Mouse (Mus musculus): ENCODE measurements around the gene Tcf7l1. TPM values are rescaled to one million over a fixed set of nuclear protein-coding genes. Genes with fewer than 3 reads are reported as not detected.

Tcf7l1 gene
- polyA plus RNA-seq, 1 experiment from 2014 or later = 42.3 TPM

- Histone ChIP-seq H3K27ac (replicated peaks; ENCODE audit: low read depth, low read length) (no peak overlapping the region), H3K4me2 (ENCODE audit: low read depth, low read length) (no peak overlapping the region), H3K4me3 (ENCODE audit: low read depth, low read length) (no peak overlapping the region), H3K9me3 (ENCODE audit: control insufficient read depth, low read length) (no peaks in the 10 kb centered on the region), H3K4me1 (ENCODE audit: control insufficient read depth, insufficient read depth, low read length) (no peaks in the 10 kb centered on the region), H3K36me3 (ENCODE audit: control insufficient read depth, insufficient read depth, low read length) (peaks cover 31% of the 10 kb centered on the region), H3K9ac (ENCODE audit: low read depth, low read length) (no peak overlapping the region), H3K27me3 (replicated peaks; ENCODE audit: control insufficient read depth, insufficient read depth, low read length) (no peaks in the 10 kb centered on the region)
- ATAC-seq (ENCODE audit: low read depth) (no peak), DNase-seq (ENCODE audit: low spot score) (no peak)
- WGBS = 41% methylated on average over 3 of the region's 3 CpGs
Measured at GRCm38 (mm10) chr6:72622917-72623316, 166.1 kb downstream of the Tcf7l1 start.

- H3K9me3 ChIP-seq (ENCODE audit: control insufficient read depth, low read length) = no peaks in the 10 kb centered on the region
- H3K36me3 ChIP-seq (ENCODE audit: control insufficient read depth, insufficient read depth, low read length) = peaks cover 11% of the 10 kb centered on the region; the same call in 1 of the 2 replicates
- no peak overlapping the region for H3K4me3 ChIP-seq (ENCODE audit: low read depth, low read length)
- H3K27me3 ChIP-seq (replicated peaks; ENCODE audit: control insufficient read depth, insufficient read depth, low read length) = no peaks in the 10 kb centered on the region
- no peak overlapping the region for H3K27ac ChIP-seq (replicated peaks; ENCODE audit: low read depth, low read length)
- no peak for ATAC-seq (ENCODE audit: low read depth)
- no peak for DNase-seq (ENCODE audit: low spot score)
- peaks cover 6% of the 10 kb centered on the region for H3K4me1 ChIP-seq (ENCODE audit: control insufficient read depth, insufficient read depth, low read length)
- WGBS = 86% methylated on average over 5 of the region's 5 CpGs
- no peak overlapping the region for H3K9ac ChIP-seq (ENCODE audit: low read depth, low read length)
- H3K4me2 ChIP-seq (ENCODE audit: low read depth, low read length) = no peak overlapping the region
Measured at GRCm38 (mm10) chr6:72620920-72621319, 168.1 kb downstream of the Tcf7l1 start.

- no peak for ATAC-seq (ENCODE audit: low read depth)
- H3K9me3 ChIP-seq (ENCODE audit: control insufficient read depth, low read length) = no peaks in the 10 kb centered on the region
- no peak for DNase-seq (ENCODE audit: low spot score)
- H3K36me3 ChIP-seq (ENCODE audit: control insufficient read depth, insufficient read depth, low read length) = 0 out of 2 replicates have a peak, but pooled peaks cover 6% of the 10 kb centered on the region
- peaks cover 16% of the 10 kb centered on the region for H3K4me1 ChIP-seq (ENCODE audit: control insufficient read depth, insufficient read depth, low read length)
- H3K4me3 ChIP-seq (ENCODE audit: low read depth, low read length) = no peak overlapping the region
- no peak overlapping the region for H3K27ac ChIP-seq (replicated peaks; ENCODE audit: low read depth, low read length)
- no peak overlapping the region for H3K4me2 ChIP-seq (ENCODE audit: low read depth, low read length)
- H3K9ac ChIP-seq (ENCODE audit: low read depth, low read length) = no peak overlapping the region
- no peaks in the 10 kb centered on the region for H3K27me3 ChIP-seq (replicated peaks; ENCODE audit: control insufficient read depth, insufficient read depth, low read length)
- 58% methylated on average over 12 of the region's 12 CpGs for WGBS
Measured at GRCm38 (mm10) chr6:72619734-72620532, 169.1 kb downstream of the Tcf7l1 start.

GRCm38 (mm10) chr6:72616643-72617288, 172.3 kb downstream of the Tcf7l1 start, which contains the start of gene Tgoln1:
Tgoln1 (minus strand) TSS chr6:72617000.
- Histone ChIP-seq H3K27me3 (replicated peaks; ENCODE audit: control insufficient read depth, insufficient read depth, low read length) (no peaks in the 10 kb centered on the region), H3K4me2 (ENCODE audit: low read depth, low read length) (peak within 1 kb of the TSS; percentile 80), H3K9ac (ENCODE audit: low read depth, low read length) (peak within 1 kb of the TSS; percentile 74), H3K4me1 (ENCODE audit: control insufficient read depth, insufficient read depth, low read length) (peaks cover 22% of the 10 kb centered on the region), H3K9me3 (ENCODE audit: control insufficient read depth, low read length) (no peaks in the 10 kb centered on the region), H3K27ac (replicated peaks; ENCODE audit: low read depth, low read length) (peak within 1 kb of the TSS; percentile 78), H3K36me3 (ENCODE audit: control insufficient read depth, insufficient read depth, low read length) (peaks cover 22% of the 10 kb centered on the region), H3K4me3 (ENCODE audit: low read depth, low read length) (peak within 1 kb of the TSS; percentile 57)
- ATAC-seq (ENCODE audit: low read depth) (peak; percentile 98), DNase-seq (ENCODE audit: low spot score) (peak; percentile 97)
- WGBS = under 1% methylated on average over 24 of the region's 41 CpGs

- 26% methylated on average over 25 of the region's 25 CpGs for WGBS
- no peak for ATAC-seq (ENCODE audit: low read depth)
Measured at GRCm38 (mm10) chr6:72615561-72616375, 173.3 kb downstream of the Tcf7l1 start.

GRCm38 (mm10) chr6:72615151-72615550, 173.9 kb downstream of the Tcf7l1 start:
- no peaks in the 10 kb centered on the region for H3K9me3 ChIP-seq (ENCODE audit: control insufficient read depth, low read length)
- no peaks in the 10 kb centered on the region for H3K27me3 ChIP-seq (replicated peaks; ENCODE audit: control insufficient read depth, insufficient read depth, low read length)
- peak overlapping the region; percentile 57 for H3K4me3 ChIP-seq (ENCODE audit: low read depth, low read length)
- DNase-seq (ENCODE audit: low spot score) (no peak), ATAC-seq (ENCODE audit: low read depth) (no peak)
- H3K9ac ChIP-seq (ENCODE audit: low read depth, low read length) = peak overlapping the region; percentile 74
- peaks cover 22% of the 10 kb centered on the region for H3K4me1 ChIP-seq (ENCODE audit: control insufficient read depth, insufficient read depth, low read length)
- H3K27ac ChIP-seq (replicated peaks; ENCODE audit: low read depth, low read length) = no peak overlapping the region
- H3K4me2 ChIP-seq (ENCODE audit: low read depth, low read length) = peak overlapping the region; percentile 80
- 56% methylated on average over 2 of the region's 2 CpGs for WGBS
- H3K36me3 ChIP-seq (ENCODE audit: control insufficient read depth, insufficient read depth, low read length) = peaks cover 38% of the 10 kb centered on the region

More at GRCm38 (mm10) chr6:72615561-72616375, 173.3 kb downstream of the Tcf7l1 start:
- H3K27ac ChIP-seq (replicated peaks; ENCODE audit: low read depth, low read length) = no peak overlapping the region
- no peaks in the 10 kb centered on the region for H3K27me3 ChIP-seq (replicated peaks; ENCODE audit: control insufficient read depth, insufficient read depth, low read length)
- peaks cover 22% of the 10 kb centered on the region for H3K4me1 ChIP-seq (ENCODE audit: control insufficient read depth, insufficient read depth, low read length)
- peak overlapping the region; percentile 80 for H3K4me2 ChIP-seq (ENCODE audit: low read depth, low read length)
- peaks cover 32% of the 10 kb centered on the region for H3K36me3 ChIP-seq (ENCODE audit: control insufficient read depth, insufficient read depth, low read length)
- no peaks in the 10 kb centered on the region for H3K9me3 ChIP-seq (ENCODE audit: control insufficient read depth, low read length)
- peak overlapping the region; percentile 74 for H3K9ac ChIP-seq (ENCODE audit: low read depth, low read length)
- no peak for DNase-seq (ENCODE audit: low spot score)
- peak overlapping the region; percentile 57 for H3K4me3 ChIP-seq (ENCODE audit: low read depth, low read length)

- Histone ChIP-seq H3K4me1 (ENCODE audit: control insufficient read depth, insufficient read depth, low read length) (peaks cover 9% of the 10 kb centered on the region), H3K27me3 (replicated peaks; ENCODE audit: control insufficient read depth, insufficient read depth, low read length) (no peaks in the 10 kb centered on the region), H3K4me3 (ENCODE audit: low read depth, low read length) (no peak overlapping the region), H3K9ac (ENCODE audit: low read depth, low read length) (no peak overlapping the region), H3K9me3 (ENCODE audit: control insufficient read depth, low read length) (no peaks in the 10 kb centered on the region), H3K4me2 (ENCODE audit: low read depth, low read length) (no peak overlapping the region), H3K36me3 (ENCODE audit: control insufficient read depth, insufficient read depth, low read length) (peaks cover 74% of the 10 kb centered on the region), H3K27ac (replicated peaks; ENCODE audit: low read depth, low read length) (no peak overlapping the region)
- DNase-seq (ENCODE audit: low spot score) (no peak), ATAC-seq (ENCODE audit: low read depth) (no peak)
- WGBS = 77% methylated on average over 4 of the region's 4 CpGs
Measured at GRCm38 (mm10) chr6:72610261-72610660, 178.8 kb downstream of the Tcf7l1 start.

GRCm38 (mm10) chr6:72608662-72609184, 180.3 kb downstream of the Tcf7l1 start:
- Histone ChIP-seq H3K9ac (ENCODE audit: low read depth, low read length) (no peak overlapping the region), H3K9me3 (ENCODE audit: control insufficient read depth, low read length) (no peaks in the 10 kb centered on the region), H3K4me2 (ENCODE audit: low read depth, low read length) (no peak overlapping the region), H3K4me3 (ENCODE audit: low read depth, low read length) (no peak overlapping the region), H3K27ac (replicated peaks; ENCODE audit: low read depth, low read length) (no peak overlapping the region), H3K36me3 (ENCODE audit: control insufficient read depth, insufficient read depth, low read length) (peaks cover 84% of the 10 kb centered on the region), H3K27me3 (replicated peaks; ENCODE audit: control insufficient read depth, insufficient read depth, low read length) (no peaks in the 10 kb centered on the region), H3K4me1 (ENCODE audit: control insufficient read depth, insufficient read depth, low read length) (no peaks in the 10 kb centered on the region)
- no peak for DNase-seq (ENCODE audit: low spot score)
- 87% methylated on average over 4 of the region's 4 CpGs for WGBS
- no peak for ATAC-seq (ENCODE audit: low read depth)
